ENCODE assay signal across 23 mouse cellular contexts in genomic region chr8:121820840-121821239, GRCm38 (mm10).
"Had no signal": no experiment of that assay in that cellular context is flagged by ENCODE, and none has a peak within 500 bp of the region (broad histone marks: within the 10 kb centered on the region; RNA-seq: fewer than 3 reads in every experiment).

No protein-coding gene starts in this region.

- H3K4me3 ChIP-seq: heart, embryonic 10.5 days; heart, embryonic 12.5 days; hindbrain, embryonic 13.5 days; hindbrain, embryonic 15.5 days; kidney, embryonic 15.5 days; limb, embryonic 13.5 days; limb, embryonic 15.5 days; liver, embryonic 12.5 days had no signal

- H3K27me3 ChIP-seq: heart, embryonic 12.5 days; hindbrain, embryonic 13.5 days; hindbrain, embryonic 15.5 days; kidney, embryonic 15.5 days; limb, embryonic 13.5 days; limb, embryonic 15.5 days; liver, embryonic 12.5 days had no signal

- DNase-seq: gastrocnemius, postnatal 14 days; gastrocnemius, postnatal 36 days; heart, adult 18-20 months; heart, postnatal 10 days; heart, postnatal 36 days; kidney, adult 11 months; kidney, adult 2 months; kidney, adult 9 months; kidney, postnatal 14 days; kidney, postnatal 36 days; layer of hippocampus, adult 9-11 months; layer of hippocampus, postnatal 36 days; left cerebral cortex, postnatal 4 days had no signal

- H3K4me1 ChIP-seq: heart, embryonic 10.5 days; heart, embryonic 12.5 days; hindbrain, embryonic 13.5 days; hindbrain, embryonic 15.5 days; kidney, embryonic 15.5 days; limb, embryonic 13.5 days; limb, embryonic 15.5 days; liver, embryonic 12.5 days had no signal

- H3K27ac ChIP-seq: heart, embryonic 10.5 days; hindbrain, embryonic 13.5 days; hindbrain, embryonic 15.5 days; hindbrain, postnatal 0 days; kidney, embryonic 15.5 days; kidney, postnatal 0 days; limb, embryonic 13.5 days; limb, embryonic 15.5 days; liver, embryonic 12.5 days had no signal
